Mouse (Mus musculus) erythroblast, embryonic 14.5 days (primary cell): ENCODE results near the gene Aldh3b3.
"Not testable (repeated sequence)": the region's sequence is repeated elsewhere in the genome, so short reads cannot be mapped to it uniquely, and the experiment has no call there.

Experiments
- GATA1 ChIP-seq: IDR thresholded peaks from 2 replicates; pipeline ENCODE4 v1.6.1; 2012; ENCODE audit warnings: low read length, inconsistent platforms, mixed read lengths
- TAL1 ChIP-seq: IDR thresholded peaks from 3 replicates; pipeline ENCODE4 v1.6.1; 2012; ENCODE audit warnings: low read length, inconsistent platforms, mixed read lengths

- TF ChIP-seq GATA1, TAL1: not testable (repeated sequence)
These were observed 3.4 kb downstream of the Aldh3b3 start for GRCm38 (mm10) chr19:3961805-3962204.
